Mouse (Mus musculus) lung, postnatal 4 days (tissue): ENCODE data around the gene Lctl.
"Not testable (repeated sequence)": the region's sequence is repeated elsewhere in the genome, so short reads cannot be mapped to it uniquely, and the experiment has no call there.

ENCODE experiments used
- DNase-seq, 2 experiments: peaks; one replicate each; pipeline ENCODE4 v3.0.0; 2021

The Lctl gene

DNA sequence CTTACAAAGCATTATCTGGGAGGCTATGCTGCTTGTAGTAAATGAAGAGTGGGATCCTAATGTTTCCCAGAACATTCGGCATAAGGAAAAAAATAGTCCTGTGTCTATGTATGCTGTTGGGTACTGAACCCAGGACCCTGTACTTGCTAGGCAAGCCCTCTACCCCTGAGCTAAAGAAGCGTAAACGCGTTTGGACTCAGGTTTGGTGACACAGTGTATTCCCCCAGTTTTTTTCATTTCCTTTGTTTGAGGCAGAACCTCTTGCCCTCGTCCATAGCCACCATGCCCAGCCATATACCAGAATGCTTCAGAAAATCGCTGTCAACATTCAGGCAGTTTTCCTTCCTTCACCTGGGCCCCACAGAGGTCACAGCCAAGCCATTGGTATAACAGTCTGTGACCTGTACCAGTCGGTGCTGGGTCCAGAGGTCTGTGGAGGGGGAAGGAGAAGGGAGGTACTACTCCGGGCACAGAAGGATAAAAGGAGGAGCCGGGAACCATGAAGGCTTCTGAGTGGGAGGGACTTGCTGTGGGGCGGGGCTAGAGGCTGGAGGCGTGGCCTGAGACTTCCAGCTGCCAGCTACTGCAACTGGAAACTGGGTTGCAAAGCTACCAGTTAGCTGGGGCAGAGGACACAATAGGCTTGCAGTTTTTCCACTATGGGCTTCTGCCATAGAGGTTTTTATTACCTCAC, 3.8 kb downstream of the Lctl start:
- peak; percentile 49 to 55 for DNase-seq

DNA sequence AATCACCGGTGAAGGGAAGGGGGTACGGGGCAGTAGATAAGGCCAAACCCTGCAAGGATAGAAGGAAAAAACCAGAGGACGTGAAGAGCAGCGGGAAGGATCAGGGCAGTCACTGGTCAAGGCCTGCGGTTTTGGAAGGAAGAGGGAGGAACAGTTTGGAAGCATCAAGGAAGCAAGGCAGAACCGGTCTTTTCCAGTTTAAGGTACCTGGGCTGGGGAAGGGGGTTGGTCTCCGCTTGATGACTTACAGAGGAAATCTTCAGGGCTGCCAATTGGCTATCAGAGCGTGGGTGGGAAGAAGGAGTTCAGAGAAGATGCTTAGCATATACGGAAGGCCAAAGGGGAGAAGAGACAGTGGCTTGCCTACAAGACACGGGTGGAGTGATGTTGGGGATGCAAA, 5.7 kb downstream of the Lctl start:
- no peak for DNase-seq

DNA sequence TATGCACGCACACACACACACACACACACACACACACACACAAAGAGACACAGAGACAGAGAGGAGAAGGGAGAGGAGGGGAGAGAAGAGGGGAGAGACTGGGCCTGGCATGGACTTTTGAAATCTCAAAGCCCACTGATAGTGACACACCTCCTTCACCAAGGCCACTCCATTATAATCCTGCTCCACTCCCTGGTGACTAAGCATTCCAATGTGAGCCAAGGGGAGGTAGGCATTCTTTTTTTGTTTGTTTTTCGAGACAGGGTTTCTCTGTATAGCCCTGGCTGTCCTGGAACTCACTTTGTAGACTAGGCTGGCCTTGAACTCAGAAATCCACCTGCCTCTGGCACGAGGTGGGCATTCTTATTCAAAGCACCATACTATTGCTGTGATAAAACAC, 7.9 kb downstream of the Lctl start:
- DNase-seq, result not testable (repeated sequence)

DNA sequence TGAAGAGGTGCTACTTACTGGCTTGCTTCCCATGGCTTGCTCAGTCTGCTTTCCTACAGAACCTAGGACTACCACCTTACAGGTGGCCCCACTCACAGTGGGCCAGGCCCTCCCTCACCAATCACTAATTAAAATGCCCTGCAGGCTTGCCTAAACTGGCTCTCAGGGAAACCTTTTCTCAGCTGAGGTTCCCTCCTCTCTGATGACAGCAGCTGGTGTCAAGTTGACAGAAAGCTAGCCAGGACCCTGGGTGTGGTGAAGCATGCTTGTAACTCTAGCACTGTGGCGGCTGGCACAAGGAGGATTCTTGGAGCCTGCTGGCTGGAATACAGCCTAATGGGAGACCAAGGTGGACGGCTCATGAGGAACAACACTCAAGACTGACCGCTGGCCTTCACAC, 8.4 kb downstream of the Lctl start:
- no peak for DNase-seq

DNA sequence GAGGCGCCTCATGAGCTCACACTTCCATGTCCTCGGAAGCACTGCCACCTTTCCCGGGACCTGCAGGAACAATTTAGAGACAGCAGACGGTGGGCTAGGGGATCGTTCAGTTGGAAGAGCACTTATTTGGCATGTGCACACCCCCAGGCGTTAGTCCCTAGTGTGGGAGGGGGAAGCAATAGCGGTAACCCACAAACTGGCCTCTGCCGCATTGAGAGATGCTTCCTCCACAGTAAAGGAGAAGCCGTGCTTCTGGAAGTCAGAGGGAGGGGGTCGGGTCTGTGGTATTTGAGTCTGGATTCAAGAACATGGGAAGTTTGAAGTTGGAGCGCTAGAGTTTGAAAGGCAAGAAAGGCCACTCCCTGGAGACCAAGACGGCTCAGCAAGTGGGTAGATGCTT, 9.2 kb downstream of the Lctl start:
- no peak for DNase-seq

DNA sequence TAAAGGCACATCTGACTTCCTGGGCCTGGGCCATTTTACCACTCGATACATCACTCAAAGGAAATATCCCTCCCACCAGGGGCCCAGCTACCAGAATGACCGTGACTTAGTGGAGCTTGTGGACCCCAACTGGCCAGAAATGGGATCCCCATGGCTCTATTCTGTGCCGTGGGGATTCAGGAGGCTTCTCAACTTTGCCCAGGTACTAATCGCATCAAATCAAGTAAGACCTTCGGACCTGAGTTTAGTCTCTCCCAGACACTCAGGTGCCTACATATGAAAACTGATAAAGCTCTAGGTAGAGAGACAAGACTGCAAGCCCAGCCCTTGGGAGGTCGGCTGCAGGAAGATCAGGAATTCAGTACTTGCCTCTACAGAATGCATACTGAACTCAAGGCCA, 14.7 kb downstream of the Lctl start:
- no peak for DNase-seq

DNA sequence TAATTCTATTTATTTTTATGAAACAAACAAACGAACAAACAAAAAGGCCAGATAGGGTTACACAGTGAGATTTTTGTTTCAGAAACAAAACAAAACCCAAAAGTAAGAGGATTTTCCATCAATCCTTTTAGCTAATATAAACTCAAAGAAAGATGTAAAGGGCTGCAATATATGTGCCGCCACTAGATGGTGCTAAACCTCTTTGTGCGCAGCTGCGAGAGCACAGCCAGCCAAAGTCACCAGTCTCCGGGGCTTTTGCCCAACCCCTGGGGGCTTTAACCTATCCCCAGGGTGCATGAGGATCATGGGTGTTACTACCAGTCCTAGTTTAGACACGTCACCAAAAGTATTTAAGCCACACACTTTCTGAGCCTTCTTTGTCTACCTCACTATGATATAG, 21.9 kb downstream of the Lctl start:
- peak; percentile 53 to 60 for DNase-seq

DNA sequence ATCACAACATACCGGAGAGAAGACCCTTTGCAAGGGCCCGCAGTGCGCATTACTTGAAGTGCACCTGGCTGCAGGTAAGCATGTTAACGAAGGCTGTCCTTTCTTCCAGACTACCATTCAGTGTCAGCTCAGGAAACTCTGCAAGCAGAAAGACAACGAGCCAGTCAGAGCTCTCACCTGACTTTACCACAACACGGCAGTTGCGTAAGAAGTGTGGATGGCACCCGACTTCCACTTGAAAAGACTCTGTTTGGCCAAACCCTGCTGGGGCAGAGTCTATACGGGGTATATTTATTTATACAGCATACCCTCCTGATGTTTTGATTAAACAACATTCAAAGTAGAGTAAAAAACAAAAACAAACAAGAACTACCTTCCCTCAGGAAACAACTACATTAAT, 22.9 kb downstream of the Lctl start:
- DNase-seq, result no peak

DNA sequence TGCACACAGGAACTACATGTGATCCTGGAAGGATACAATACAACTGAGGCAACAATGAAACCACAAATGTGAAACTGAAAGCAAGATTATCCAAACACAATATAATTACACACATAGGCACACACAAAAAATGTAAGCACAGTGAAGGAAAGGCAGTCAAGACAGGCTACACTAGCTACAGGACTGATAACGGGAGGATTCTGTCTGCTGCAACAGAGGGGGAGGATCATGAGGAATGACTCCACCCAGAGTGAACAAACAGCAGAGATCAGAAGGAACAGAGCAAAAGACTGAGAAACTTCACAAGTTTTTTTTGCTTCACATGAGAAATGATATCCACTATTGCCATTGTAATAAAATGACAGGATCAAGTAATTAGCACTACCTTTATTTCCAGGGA, 39.7 kb downstream of the Lctl start:
- no peak for DNase-seq

DNA sequence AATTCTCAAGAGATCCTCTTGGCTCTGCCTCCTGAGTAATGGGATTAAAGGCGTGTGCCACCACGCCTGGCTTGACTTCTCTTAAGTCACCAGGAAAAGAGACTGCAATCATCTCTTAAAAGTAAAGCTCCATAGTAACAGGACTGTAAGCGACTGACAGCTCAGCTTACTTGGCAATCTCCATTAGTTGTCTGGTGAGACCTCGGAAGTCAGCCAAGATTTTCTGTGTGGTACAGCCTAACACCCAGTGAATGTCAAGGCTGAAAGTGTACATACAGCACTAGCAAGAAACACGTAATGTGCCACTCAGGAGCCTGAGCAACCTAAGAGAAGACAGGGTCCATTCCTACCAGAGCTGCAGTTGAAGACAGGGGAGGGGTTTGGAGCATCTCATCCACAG, 43.5 kb downstream of the Lctl start:
- no peak for DNase-seq

DNA sequence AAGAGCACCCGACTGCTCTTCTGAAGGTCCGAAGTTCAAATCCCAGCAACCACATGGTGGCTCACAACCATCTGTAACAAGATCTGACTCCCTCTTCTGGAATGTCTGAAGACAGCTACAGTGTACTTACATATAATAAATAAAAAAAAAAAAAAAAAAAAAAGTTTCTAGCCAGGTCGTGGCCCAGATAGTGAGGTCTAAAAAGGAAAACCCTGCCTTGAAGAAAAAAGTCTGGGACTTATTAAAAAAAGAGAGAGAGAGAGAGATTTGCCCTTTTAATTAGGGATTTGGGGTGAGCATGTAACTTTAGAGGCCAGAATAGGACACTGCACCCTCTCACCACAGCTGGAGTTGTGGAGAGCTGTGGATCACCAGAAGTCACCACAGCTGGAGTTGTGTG, 53.0 kb downstream of the Lctl start:
- DNase-seq, result not testable (repeated sequence)

DNA sequence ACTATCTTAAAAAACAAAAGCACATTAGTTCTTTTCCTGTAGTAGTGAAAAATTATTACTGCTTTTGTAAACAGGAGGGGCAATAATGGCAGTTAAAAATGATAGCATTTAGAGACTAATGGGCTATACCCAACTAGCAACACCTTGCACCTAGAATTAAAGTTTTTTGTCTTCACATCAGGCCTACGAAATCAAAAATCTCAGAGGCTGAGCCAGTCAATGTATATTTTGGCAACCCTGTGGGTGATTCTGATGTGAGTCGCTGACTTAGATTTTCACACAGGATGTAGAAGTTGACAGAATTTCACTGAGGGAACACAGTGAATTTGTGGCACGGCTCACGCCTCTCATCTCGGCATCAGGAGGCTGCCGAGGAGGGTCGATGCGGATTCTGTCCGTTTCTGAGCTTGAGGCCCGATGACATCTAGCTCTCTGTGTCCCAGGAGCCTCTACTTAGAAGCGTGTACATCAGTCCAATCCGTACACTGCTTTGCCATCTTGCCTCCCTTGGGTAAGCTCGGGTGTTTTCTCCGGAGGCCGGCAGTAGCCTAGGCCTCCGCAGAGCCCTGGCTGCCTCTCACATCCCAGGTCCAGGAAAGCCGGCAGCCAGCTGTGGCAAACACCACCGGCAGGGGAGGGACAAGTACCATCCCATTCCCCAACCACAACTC, 55.3 kb downstream of the Lctl start:
- no peak for DNase-seq

DNA sequence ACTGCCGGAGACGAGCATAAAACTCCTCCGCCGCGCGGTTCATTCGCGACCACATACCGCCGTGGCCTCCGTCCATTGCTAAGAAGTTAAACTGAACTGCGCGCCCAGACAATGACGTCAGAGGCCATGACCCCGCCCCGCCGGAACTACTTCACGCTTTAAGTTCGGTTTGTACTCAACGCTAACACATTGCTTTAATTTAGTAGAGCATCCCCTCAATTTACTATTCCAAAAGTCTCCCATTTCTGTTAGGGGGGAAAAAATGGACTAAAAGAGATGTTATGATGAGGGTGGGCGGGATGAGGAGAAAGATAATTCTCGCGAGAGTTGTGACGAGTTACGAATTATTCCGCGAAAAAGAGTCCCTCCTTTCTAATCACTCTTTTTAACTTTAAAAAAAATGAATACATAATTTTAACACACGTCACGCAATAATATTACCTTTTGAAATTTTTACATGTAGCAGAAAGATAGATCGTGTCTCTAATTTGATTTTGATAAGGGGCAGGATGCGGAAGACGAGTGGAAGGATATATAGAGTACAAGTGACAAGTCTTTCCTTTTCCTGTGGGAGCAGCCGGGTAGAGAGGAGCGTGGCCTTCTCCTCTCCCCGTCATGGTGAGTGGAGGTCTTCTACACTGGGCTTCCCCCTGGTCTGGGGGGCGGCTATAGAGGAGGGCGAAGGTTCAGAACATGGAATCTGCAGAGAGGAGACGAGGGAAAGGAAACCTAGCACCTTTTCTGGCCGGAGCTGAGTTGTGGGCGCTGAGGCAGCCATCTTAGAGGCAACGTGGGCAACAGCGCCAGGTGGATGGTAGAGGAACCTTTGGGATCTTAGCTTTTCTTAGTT, 56.1 kb downstream of the Lctl start, which contains the start of the genes Zwilch and Rpl4:
Gene Zwilch (minus strand): TSS at position 289 of the 850 bp plus-strand sequence.
Gene Rpl4 (plus strand): TSS at position 560 of the 850 bp plus-strand sequence.
- peak; percentile 82 to 85 for DNase-seq

DNA sequence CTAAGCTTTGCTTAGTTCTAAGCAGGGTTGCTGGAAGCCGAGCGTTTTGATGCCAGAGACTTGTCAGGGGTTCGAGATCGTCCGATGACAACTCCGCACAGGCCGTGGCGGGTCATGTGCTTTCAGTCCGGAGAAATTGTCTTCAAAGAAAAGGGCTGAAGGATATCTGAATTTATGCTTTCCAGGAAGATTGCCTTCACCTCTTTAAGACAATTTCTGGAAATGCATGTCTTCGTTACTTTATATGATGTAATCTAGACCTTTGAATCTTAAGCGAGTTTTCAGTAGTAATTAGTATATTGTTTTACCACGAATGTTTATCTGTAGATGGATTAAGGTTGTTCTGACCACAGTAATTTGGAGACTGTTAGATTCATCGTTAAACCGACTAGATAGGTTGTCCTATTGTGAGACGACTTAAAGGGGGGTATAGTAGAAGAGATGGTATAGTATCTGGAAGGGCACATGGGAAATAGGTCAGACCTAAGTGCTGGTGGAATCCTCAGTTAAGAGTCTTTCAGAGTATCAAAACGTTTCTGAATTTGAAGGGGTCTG, 56.8 kb downstream of the Lctl start:
- no peak for DNase-seq

DNA sequence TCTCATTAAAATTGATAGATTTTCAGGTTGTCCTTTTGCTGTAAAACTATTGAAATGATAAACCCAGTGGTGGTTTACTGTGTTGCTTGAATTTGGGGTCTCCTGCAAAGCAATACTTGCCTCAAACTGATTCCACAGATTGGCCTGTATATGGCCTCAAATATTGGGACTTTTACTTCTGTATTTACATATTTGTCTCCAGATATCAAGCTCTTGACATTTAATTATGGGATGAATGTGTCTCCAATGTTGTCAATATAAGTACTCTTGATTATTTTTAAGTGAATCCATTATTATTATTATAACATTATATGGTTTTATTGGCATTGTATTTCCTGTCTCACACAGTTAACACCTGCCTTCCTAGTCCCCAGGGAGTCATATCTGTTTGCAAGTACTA, 57.4 kb downstream of the Lctl start:
- DNase-seq, result no peak

DNA sequence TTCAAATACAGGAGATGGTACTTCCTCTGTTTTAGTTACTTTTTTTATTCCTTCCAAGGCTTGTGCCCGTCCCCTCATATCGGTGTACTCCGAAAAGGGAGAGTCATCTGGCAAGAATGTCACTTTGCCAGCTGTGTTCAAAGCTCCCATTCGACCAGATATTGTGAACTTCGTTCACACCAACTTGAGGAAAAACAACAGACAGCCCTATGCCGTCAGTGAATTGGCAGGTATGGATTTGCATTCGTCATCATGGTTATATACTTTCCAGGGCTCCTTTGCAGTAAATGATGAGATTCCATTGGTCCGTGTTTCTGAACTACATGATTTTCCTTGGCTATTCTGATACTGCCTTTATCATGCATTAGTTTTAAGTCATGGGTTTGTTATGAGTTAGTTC, 57.8 kb downstream of the Lctl start:
- no peak for DNase-seq

DNA sequence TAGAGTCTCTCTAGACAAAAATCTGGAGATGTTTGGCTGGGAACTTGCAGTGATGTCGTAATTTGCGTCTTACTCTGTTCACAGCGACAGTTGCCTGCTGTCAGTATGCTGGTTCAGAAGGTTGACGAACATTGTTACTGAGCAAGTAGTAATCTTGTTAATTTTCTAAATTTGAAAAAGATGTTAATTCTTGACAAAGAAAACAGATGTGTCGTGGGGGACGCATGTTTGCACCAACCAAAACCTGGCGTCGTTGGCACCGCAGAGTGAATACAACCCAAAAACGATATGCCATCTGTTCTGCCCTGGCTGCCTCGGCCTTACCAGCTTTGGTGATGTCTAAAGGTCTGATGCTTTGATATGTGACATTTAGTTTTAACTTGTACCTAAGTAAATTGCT, 58.4 kb downstream of the Lctl start:
- no peak for DNase-seq

DNA sequence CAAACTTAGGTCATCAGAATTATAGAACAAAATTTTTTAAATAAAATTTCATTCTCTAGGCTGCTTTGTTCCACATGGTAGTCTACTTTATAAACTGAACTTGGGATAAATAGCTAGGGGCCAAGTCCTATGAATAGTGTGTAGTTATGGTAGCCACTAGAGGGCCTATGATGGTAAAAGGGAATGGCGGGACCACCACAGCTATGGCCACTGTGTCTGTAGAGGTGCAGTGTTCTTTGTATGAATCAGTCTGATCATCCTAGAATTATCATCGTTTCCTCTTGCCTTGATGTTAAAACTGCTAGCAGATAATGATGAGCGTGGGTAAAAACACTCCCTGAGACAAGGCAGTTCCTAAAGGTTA, 61.6 kb downstream of the Lctl start:
- DNase-seq, result peak in 1 of 2 experiments; percentile 11

DNA sequence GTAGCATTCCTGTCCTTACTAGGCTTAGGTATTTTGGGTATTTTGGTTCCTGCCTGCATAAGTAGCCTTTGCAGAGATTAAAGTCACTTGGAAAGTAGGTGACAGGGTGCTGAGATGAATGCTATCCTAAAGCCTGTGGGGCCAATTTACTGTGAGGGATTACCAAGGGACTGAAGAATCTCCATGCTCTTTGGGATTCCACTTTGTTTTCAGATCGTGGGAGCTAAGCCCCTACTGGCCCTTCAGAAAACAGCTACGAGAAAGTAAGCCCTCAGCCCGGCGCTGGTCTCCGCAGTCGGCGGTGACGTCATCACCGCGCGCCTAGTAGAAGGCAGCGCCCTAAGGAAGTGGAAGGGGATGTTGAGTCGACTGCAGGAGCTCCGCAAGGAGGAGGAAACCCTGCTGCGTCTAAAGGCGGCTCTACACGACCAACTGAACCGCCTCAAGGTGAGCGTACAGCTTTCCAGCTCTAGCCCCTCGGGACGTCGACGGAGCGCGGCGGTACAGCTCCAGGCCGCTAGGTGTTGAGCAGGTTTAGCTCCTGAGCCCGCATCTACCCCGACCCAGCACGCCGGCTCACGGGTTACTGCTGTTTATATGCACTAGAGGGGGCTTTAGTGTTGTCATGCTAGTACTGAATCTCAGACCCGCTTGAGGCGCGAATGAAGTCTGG, 62.2 kb downstream of the Lctl start, which contains the start of gene Snapc5:
Gene Snapc5 (plus strand): TSS at position 301 of the 673 bp plus-strand sequence.
- DNase-seq, result peak; percentile 93 to 96

DNA sequence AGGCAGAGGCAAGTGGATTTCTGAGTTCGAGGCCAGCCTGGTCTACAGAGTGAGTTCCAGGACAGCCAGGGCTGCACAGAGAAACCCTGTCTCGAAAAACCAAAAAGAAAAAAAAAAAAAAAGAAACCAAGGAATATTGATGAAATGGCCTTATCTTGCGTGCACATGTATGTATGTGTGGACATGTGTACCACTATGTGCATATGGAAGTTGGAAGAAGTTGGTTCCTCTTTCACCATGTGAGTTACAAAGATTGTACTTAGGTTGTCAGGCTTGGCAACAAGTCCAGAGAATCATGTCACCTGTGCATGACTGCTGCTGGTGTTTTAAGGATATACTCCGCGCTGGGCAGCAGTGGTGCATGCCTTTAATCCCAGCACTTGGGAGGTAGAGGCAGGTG, 66.3 kb downstream of the Lctl start:
- DNase-seq, result not testable (repeated sequence)

DNA sequence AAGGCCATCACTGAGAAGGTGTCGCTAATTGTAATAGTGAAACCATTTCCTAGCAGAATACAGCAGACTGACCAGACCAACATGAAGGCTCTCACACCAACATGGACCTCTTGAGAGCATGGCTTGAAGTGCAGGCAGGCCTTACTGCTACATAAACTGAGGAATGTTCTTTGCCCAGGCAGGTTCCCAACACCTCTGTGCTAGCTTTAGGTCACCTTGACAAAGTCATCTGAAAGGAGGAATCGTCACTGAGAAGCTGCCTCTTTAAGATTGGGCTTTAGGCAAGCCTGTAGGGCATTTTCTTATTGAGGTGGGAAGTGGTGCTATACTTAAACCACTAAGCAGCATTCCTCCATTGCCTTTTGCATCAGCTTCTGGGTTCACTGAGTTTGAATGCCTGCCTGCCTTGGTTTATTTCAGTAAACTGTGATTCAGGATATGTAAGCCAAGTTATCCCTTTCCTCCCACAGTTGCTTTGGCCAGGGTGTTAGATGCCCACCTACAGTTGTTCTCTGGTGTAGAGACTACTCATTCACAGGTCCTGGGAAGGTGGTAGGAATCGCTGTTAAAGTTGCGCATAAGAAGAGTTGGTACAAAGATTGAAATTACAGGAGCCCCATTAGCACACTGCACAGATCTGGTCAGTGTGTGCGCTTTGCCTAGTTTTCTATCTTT, 67.4 kb downstream of the Lctl start:
- DNase-seq, result no peak
